Comparison of ENCODE assay signal across 8 mouse cellular contexts in the genomic region with DNA sequence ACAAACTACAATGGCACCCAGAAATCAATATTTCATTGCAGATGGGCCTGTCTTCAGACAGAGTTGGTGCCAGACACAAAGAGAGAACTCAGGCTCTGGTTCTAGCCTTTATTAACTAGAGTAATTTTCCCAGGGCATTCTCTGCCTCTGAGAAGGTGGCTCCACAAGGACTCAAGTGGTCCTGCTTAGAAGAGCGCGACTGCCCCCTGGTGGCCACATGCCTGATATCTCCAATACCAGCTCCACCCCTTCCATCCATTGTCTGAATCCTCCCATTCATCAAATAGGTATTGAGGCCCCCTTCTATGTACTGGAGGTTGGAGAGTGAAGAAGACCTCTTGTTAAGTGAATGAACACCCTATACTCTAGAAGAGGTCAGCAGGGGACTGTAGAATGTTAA.
DNase-seq lines count a peak whose midpoint lies in the region; ATAC-seq and TF ChIP-seq lines count a peak whose summit lies in the region.

No protein-coding gene starts in this region.

- H3K4me3 ChIP-seq in liver, embryonic 12.5 days = no peak overlapping the region
- H3K4me3 ChIP-seq in limb, embryonic 10.5 days = no peak overlapping the region
- no peak overlapping the region for H3K4me3 ChIP-seq in midbrain, postnatal 0 days (ENCODE audit: low read depth, low read length)
- H3K4me3 ChIP-seq in stomach, embryonic 14.5 days (ENCODE audit: low read depth, low read length) = no peak overlapping the region

- H3K4me1 ChIP-seq in liver, embryonic 12.5 days = no peaks in the 10 kb centered on the region
- no peaks in the 10 kb centered on the region for H3K4me1 ChIP-seq in limb, embryonic 10.5 days
- H3K4me1 ChIP-seq in midbrain, postnatal 0 days (ENCODE audit: insufficient read depth, low read length) = no peaks in the 10 kb centered on the region
- H3K4me1 ChIP-seq in stomach, embryonic 14.5 days (ENCODE audit: control insufficient read depth, insufficient read depth, low read length) = no peaks in the 10 kb centered on the region

- H3K36me3 ChIP-seq in liver, embryonic 12.5 days = no peaks in the 10 kb centered on the region
- no peaks in the 10 kb centered on the region for H3K36me3 ChIP-seq in limb, embryonic 10.5 days
- H3K36me3 ChIP-seq in midbrain, postnatal 0 days (ENCODE audit: insufficient read depth, low read length) = no peaks in the 10 kb centered on the region
- no peaks in the 10 kb centered on the region for H3K36me3 ChIP-seq in stomach, embryonic 14.5 days (ENCODE audit: control insufficient read depth, insufficient read depth, low read length)

- no peak overlapping the region for H3K27ac ChIP-seq in liver, embryonic 12.5 days
- no peak overlapping the region for H3K27ac ChIP-seq in limb, embryonic 10.5 days
- H3K27ac ChIP-seq in midbrain, postnatal 0 days (ENCODE audit: low read depth, low read length) = no peak overlapping the region
- no peak overlapping the region for H3K27ac ChIP-seq in stomach, embryonic 14.5 days (ENCODE audit: low read length)

- 2% methylated on average over 2 of the region's 2 CpGs for WGBS in liver, embryonic 12.5 days (ENCODE audit: insufficient replicate concordance)
- WGBS in limb, embryonic 10.5 days = 0% methylated on average over 2 of the region's 2 CpGs
- 0% methylated on average over 2 of the region's 2 CpGs for WGBS in midbrain, postnatal 0 days
- WGBS in stomach, embryonic 14.5 days = 0% methylated on average over 2 of the region's 2 CpGs

- no peak overlapping the region for H3K4me2 ChIP-seq in liver, embryonic 12.5 days
- H3K4me2 ChIP-seq in midbrain, postnatal 0 days (ENCODE audit: low read depth, low read length, poor library complexity, severe bottlenecking) = no peak overlapping the region
- H3K4me2 ChIP-seq in stomach, embryonic 14.5 days (replicated peaks; ENCODE audit: low read depth, low read length) = no peak overlapping the region

- ATAC-seq in liver, embryonic 12.5 days = no peak; the same call in 1 of the 2 replicates
- peak; percentile 99 for ATAC-seq in common myeloid progenitor, adult 5-6 weeks (replicated peaks; ENCODE audit: low read depth, poor library complexity, severe bottlenecking)
- ATAC-seq in midbrain, postnatal 0 days (ENCODE audit: low FRiP score) = peak; percentile 59; the same call in 1 of the 2 replicates
- ATAC-seq in stomach, embryonic 14.5 days (ENCODE audit: insufficient number of reproducible peaks, insufficient read depth, low FRiP score, low read depth) = peak; percentile 80; the same call in 1 of the 2 replicates

- no peaks in the 10 kb centered on the region for H3K27me3 ChIP-seq in liver, embryonic 12.5 days (replicated peaks)
- H3K27me3 ChIP-seq in limb, embryonic 10.5 days (ENCODE audit: low read depth, poor library complexity, severe bottlenecking) = no peaks in the 10 kb centered on the region
- H3K27me3 ChIP-seq in midbrain, postnatal 0 days (ENCODE audit: insufficient read depth, low read length) = no peaks in the 10 kb centered on the region
- H3K27me3 ChIP-seq in stomach, embryonic 14.5 days (ENCODE audit: control insufficient read depth, insufficient read depth, low read length) = no peaks in the 10 kb centered on the region

- DNase-seq in liver = peak; percentile 82
- DNase-seq in gastrocnemius, postnatal 25 days = peak; percentile 10
- peak; percentile 17 to 70 for DNase-seq in kidney, adult 8-10 months
- DNase-seq in limb, embryonic 10.5 days (ENCODE audit: low spot score) = peak; percentile 90
- peak; percentile 72 for DNase-seq in midbrain, postnatal 0 days (ENCODE audit: low spot score)

- H3K9me3 ChIP-seq in liver, embryonic 12.5 days (replicated peaks) = no peaks in the 10 kb centered on the region
- no peaks in the 10 kb centered on the region for H3K9me3 ChIP-seq in limb, embryonic 10.5 days (replicated peaks)
- H3K9me3 ChIP-seq in midbrain, postnatal 0 days (ENCODE audit: low read length) = no peaks in the 10 kb centered on the region
- H3K9me3 ChIP-seq in stomach, embryonic 14.5 days (ENCODE audit: control insufficient read depth, low read depth, low read length) = no peaks in the 10 kb centered on the region

- TF ChIP-seq CTCF in midbrain, postnatal 0 days (IDR thresholded peaks at IDR 0.05) = peak; percentile 68

- H3K9ac ChIP-seq in liver, embryonic 12.5 days = no peak overlapping the region
- H3K9ac ChIP-seq in midbrain, postnatal 0 days (replicated peaks; ENCODE audit: low read length, poor library complexity, severe bottlenecking) = no peak overlapping the region
- no peak overlapping the region for H3K9ac ChIP-seq in stomach, embryonic 14.5 days (replicated peaks; ENCODE audit: low read depth, low read length)

Comparison
In these comparisons a context has a peak if more than half of its experiments do, and no peak if none do; other contexts are left out.
1. DNase-seq: peak in every context shown above with its lines; median percentile 90 in limb, embryonic 10.5 days; 82 in liver; 72 in midbrain, postnatal 0 days; 44 in kidney, adult 8-10 months; 10 in gastrocnemius, postnatal 25 days.